Mouse (Mus musculus) brain, adult 2 months (tissue): Measurements from ENCODE around the gene Sez6l2.
"Not testable (repeated sequence)": the region's sequence is repeated elsewhere in the genome, so short reads cannot be mapped to it uniquely, and the experiment has no call there.

Experiments used
- DNase-seq: peaks from one replicate; pipeline ENCODE4 v3.0.0; 2011; ENCODE audit warnings: low read depth, low spot score

Gene Sez6l2

GRCm38 (mm10) chr7:126949793-126950646 lies at the start of gene Sez6l2:
Gene Sez6l2, plus strand, starts transcription at chr7:126950563.
- peak; percentile 98 for DNase-seq

- DNase-seq: no peak
Measured at GRCm38 (mm10) chr7:126905590-126905989, 44.8 kb upstream of the Sez6l2 start.

DNA sequence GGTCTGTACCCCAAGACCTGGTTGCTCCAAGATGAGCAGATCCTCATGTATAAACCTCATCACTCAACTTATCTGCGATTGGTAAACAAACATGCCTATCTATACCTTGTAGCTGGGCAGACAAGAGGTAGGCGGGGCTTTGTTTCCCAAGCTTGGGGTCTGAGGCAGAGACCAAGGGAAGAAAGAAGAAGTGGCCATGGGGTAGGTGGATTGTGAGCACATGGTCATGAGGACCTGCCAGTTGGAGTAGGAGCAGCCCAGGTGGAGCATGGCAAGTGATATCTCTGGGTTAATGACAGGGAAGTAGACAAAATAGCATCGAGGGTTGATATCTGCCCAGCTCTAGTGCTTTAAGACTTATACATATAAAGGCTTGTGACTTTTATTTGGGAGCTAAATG lies 35.5 kb upstream of the Sez6l2 start:
- DNase-seq: no peak

- DNase-seq: not testable (repeated sequence)
Measured at GRCm38 (mm10) chr7:126918356-126918755, 32.0 kb upstream of the Sez6l2 start.

GRCm38 (mm10) chr7:126919973-126920372 lies 30.4 kb upstream of the Sez6l2 start:
- no peak for DNase-seq

DNA sequence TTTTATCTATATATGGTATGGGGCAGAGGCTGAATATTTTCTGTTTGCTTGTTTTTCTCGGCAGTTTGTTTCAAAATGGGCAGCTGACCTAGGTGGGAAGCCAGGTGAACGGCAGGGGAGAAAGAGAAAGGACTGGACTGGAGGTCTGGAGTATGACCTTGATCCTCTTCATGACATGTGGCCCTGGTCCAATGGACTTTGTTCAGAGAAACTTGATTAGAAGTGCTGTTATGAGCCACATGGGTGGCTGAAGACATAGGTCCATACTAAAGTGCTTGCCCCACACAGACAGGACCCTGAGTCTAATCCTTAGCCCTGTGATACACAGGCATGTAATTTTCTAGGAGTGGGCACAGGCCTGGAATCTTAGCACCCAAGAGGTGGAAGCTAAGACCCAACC lies 28.8 kb upstream of the Sez6l2 start:
- no peak for DNase-seq

DNA sequence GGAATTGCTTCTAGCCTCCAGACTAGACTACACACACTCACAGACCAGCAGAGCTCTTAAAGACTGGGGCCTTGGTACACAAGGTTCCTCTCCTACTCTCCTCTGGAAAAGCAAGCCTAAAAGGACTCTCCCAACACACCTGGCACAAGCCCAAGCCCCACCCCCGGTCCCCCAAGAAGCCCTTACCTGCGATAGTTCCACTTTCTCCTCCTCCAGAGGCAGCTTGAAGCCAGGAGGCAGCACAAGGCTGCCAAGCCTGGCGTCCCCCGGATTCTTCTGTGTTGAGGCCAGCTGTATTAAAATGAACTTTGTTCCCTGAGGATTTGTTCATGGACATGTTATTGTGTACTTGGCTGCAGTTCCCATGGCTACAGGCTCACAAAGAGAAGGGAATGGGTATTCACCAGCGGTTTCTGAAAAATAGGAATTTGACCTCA lies 27.7 kb upstream of the Sez6l2 start, which contains the start of gene Tmem219:
Gene Tmem219 (minus strand): TSS at position 294 of the 437 bp plus-strand sequence.
- DNase-seq: peak; percentile 53

GRCm38 (mm10) chr7:126923999-126924398 lies 26.4 kb upstream of the Sez6l2 start:
- peak; percentile 92 for DNase-seq

DNA sequence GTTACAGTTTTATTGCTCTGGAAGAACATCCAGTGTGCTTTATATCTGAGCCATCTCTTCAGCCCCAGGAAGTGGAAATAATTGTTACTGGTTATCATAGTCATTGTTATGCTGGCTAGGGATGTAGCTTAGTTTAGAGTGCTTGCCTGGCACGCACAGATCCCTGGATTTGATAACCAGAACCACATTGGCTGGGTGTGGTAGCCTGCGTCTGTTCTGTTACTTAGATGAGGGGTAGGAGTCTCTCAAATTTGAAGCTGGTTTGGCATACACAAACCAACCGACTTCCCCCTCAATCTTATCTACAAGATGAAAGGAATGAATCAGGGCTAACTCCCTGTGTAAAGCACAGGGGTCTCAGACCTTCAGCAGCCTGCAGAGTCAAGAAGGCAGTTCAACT lies 24.1 kb upstream of the Sez6l2 start:
- no peak for DNase-seq

- DNase-seq: peak; percentile 95
Measured at GRCm38 (mm10) chr7:126928384-126929037, 21.9 kb upstream of the Sez6l2 start, which contains the start of gene Kctd13. Gene Kctd13, plus strand, starts transcription at chr7:126928879.

DNA sequence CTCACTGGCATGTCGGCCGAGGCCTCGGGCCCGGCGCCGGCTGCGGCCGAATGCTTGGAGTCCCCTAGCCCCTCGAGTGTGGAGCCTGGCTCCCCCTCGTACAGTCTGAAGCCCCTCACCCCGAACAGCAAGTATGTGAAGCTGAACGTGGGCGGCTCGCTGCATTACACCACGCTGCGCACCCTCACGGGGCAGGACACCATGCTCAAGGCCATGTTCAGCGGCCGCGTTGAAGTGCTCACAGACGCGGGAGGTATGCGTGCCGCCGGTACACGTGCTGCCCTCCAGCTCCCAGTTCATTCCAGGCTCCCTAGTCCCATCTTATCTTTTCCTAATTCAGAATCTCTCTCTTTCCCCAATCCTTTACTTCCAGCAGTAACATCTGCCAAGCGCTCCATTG lies 21.3 kb upstream of the Sez6l2 start:
- no peak for DNase-seq

GRCm38 (mm10) chr7:126932652-126933051 lies 17.7 kb upstream of the Sez6l2 start:
- no peak for DNase-seq

GRCm38 (mm10) chr7:126941171-126941570 lies 9.2 kb upstream of the Sez6l2 start:
- peak; percentile 66 for DNase-seq

- DNase-seq: peak; percentile 91
Measured at GRCm38 (mm10) chr7:126941801-126942200, 8.6 kb upstream of the Sez6l2 start.

DNA sequence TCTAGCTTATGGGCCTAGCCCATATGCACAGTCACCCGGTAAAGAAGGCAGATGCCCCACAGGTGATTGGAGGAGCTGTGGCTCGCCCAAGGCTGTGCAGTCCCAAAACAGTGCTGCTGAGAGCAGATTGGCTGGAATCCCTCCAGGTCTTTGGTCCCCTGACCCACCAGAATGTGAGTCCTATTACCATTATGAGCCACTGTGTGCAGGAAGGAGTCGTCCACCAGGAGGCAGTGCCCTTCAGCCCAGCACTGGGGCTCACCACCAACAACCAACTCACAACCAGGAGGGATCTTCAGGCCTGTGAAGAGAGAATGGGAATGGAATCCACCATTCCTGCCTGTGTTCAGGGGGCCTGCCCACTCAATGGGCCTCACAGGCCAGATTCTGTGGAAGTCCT lies 3.8 kb upstream of the Sez6l2 start:
- DNase-seq: peak; percentile 72

DNA sequence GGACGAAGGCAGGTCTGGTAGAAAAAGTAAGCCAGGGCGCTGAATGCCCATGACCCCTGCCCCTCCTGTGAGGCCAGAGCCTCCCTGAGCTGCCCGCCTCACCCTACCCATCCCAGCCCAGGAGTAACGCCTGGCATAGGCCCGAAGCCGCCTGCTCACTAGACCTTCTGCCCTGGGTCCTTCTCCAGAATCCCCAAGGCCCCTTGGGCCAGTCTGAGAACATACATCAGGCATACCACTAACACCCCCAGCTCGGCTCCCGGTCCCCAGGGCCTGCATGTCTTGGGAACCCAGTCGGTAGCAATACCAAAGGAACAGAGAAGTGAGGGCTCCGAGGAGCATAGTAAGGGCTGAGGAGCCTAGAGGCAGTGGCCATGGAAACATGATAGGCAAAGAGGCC lies 1.7 kb upstream of the Sez6l2 start:
- DNase-seq: no peak

DNA sequence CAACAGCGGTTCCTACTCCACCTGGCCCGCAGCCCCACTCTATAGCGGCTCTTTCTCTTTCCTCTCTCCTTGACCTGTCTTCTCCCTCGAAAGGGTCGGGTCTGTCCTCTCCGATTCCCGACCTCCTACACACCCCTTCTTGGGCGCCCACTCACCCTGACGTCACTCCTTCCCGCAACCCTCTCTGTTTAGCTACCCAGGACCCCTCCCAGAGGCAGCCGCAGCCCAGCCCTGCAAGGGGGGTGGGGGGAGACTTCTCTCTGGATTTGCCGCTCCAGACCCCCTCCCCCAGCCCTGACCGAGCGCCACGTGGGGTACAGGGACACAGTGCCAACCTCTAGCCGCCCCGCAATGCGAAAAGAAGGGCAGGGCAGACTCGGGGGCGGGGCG lies 965 bp upstream of the Sez6l2 start, which contains the start of gene Asphd1:
Gene Asphd1 (minus strand): TSS at position 180 of the 390 bp plus-strand sequence.
- DNase-seq: peak; percentile 80

- DNase-seq: peak; percentile 64
Measured at GRCm38 (mm10) chr7:126950647-126951615, 568 bp downstream of the Sez6l2 start.

- no peak for DNase-seq
Measured at GRCm38 (mm10) chr7:126951741-126952140, 1.4 kb downstream of the Sez6l2 start.

DNA sequence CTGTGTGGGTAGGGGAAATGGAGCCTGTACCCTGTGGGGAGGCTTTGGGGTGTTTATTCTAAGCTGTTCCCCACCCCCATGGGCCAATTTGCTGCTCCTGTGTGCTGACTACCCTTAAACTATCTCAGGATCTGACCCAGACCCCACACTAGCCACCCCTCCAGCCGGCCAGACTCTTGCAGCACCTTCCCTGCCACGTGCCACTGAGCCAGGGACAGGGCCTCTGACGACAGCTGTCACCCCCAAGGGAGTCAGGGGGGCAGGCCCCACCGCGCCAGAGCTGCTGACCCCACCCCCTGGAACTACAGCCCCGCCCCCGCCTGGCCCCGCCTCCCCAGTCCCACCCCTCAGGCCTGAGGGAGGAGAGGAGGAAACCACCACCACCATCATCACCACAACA lies 2.3 kb downstream of the Sez6l2 start:
- DNase-seq: no peak

DNA sequence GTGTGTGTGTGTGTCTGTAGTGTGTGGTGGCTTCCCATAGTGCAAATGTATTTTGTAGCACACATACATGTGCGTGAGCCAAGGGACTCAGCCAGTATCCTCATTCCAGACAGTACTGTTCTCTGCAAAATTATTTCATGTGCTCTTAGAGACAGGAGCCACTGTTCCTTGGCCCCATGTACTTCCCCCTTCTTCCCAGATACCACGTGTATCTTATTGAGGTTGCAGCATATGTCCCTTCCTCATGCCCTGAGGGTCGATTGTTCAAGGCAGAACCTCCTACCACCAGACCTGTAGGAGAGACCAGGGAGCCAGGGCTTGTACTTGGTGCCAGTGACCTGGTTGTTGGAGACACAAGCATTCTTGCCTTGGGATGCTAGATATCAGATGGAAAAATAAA lies 4.8 kb downstream of the Sez6l2 start:
- DNase-seq: no peak
